Mouse (Mus musculus): Measurements from ENCODE around the gene Cd99l2. TPM values are rescaled to one million over a fixed set of nuclear protein-coding genes. Genes with fewer than 3 reads are reported as not detected.
"Not testable (repeated sequence)": the region's sequence is repeated elsewhere in the genome, so short reads cannot be mapped to it uniquely, and the experiment has no call there.

Gene Cd99l2
- polyA plus RNA-seq, 1 experiment from 2014 or later: 33.4 TPM

DNA sequence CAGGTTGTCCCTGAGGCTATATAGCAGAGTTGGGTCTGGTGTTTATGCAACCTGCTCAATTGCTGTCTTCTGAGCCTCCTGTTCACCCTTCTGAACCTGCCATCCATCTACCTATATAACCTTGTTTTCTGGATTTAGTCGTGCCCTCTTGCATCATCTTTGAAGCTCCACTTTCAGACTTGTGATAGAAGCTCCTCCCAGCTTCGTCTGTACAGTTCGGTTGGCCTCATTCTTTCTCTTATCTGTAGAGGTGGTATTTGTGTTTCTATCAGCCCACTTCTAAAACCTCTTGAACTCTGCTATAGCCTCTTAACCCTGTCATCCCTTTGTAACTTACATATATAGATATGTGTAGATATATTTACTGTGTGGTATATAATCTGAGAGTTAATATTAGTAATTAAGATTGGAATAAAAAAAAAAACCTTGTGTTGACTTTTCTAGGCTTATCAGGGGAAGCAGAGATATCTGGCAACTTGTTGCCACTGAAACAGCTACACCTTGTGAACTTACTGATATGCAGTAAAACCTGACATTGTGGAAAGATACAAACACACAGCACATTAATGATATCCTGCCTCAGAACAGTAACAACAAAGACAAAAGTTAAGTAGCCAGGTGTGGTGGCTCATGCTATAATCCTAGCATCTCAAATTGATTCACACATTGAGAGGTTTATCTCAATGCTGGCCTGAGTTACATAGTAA is 33.1 kb upstream of the Cd99l2 start:
- DNase-seq (ENCODE audit: low spot score) (no peak), ATAC-seq (ENCODE audit: insufficient read depth, low FRiP score, low TSS enrichment) (no peak)
- Histone ChIP-seq H3K4me2 (ENCODE audit: low read depth) (no peak overlapping the region), H3K27me3 (ENCODE audit: control insufficient read depth, insufficient read depth, low read length) (no peaks in the 10 kb centered on the region), H3K27ac (ENCODE audit: low read depth, low read length) (no peak overlapping the region), H3K9me3 (ENCODE audit: control insufficient read depth, low read length) (no peaks in the 10 kb centered on the region), H3K4me1 (ENCODE audit: control insufficient read depth, insufficient read depth, low read length) (no peaks in the 10 kb centered on the region), H3K36me3 (ENCODE audit: control insufficient read depth, insufficient read depth, low read length) (no peaks in the 10 kb centered on the region), H3K9ac (ENCODE audit: low read length) (no peak overlapping the region), H3K4me3 (ENCODE audit: low read depth, low read length) (no peak overlapping the region)
- 76% methylated on average over 3 of the region's 3 CpGs for WGBS

DNA sequence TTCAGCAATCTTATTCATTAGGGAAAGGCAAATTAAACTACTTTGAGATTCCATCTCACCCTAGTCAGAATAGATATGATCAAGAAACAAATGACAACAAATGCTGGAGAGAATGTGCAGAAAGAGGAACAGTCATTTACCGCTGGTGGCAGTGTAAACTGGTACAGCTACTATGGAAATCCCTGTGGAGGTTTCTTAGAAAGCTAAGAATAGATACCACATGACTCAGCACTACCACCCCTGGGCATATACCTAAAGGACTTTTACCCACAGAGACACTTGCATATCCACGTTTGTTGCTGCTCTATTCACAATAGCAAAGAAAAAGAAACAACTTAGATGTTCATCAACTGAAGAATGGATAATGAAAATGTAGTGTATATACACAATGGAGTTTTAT is 31.7 kb upstream of the Cd99l2 start:
- Histone ChIP-seq H3K4me1 (ENCODE audit: control insufficient read depth, insufficient read depth, low read length) (no peaks in the 10 kb centered on the region), H3K4me3 (ENCODE audit: low read depth, low read length) (no peak overlapping the region), H3K9me3 (ENCODE audit: control insufficient read depth, low read length) (no peaks in the 10 kb centered on the region), H3K27ac (ENCODE audit: low read depth, low read length) (no peak overlapping the region), H3K4me2 (ENCODE audit: low read depth) (no peak overlapping the region), H3K36me3 (ENCODE audit: control insufficient read depth, insufficient read depth, low read length) (no peaks in the 10 kb centered on the region), H3K27me3 (ENCODE audit: control insufficient read depth, insufficient read depth, low read length) (no peaks in the 10 kb centered on the region), H3K9ac (ENCODE audit: low read length) (no peak overlapping the region)
- no peak for DNase-seq (ENCODE audit: low spot score)
- 69% methylated on average over 2 of the region's 2 CpGs for WGBS
- no peak for ATAC-seq (ENCODE audit: insufficient read depth, low FRiP score, low TSS enrichment)

DNA sequence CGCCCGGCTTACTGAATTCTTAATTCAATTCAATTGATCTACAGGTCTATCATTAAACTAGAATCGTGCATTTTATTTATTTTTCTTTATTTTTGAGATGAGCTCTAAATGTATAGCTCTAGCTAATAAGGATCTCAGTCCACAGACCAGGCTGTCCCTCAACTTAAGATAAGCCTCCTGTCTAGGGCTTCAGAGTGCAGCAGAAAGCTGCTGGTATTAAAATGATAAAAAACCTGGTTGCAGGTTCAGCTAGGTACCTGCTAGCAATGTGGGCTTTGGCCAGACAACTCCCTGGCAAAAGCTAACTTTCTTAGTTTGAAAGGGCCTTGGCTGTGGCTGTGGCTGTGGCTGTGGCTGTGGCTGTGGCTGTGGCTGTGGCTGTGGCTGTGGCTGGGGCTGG is 30.2 kb upstream of the Cd99l2 start:
- no peak overlapping the region for H3K27ac ChIP-seq (ENCODE audit: low read depth, low read length)
- ATAC-seq (ENCODE audit: insufficient read depth, low FRiP score, low TSS enrichment) (no peak), DNase-seq (ENCODE audit: low spot score) (no peak)
- no peaks in the 10 kb centered on the region for H3K27me3 ChIP-seq (ENCODE audit: control insufficient read depth, insufficient read depth, low read length)
- no peak overlapping the region for H3K4me3 ChIP-seq (ENCODE audit: low read depth, low read length)
- H3K4me2 ChIP-seq (ENCODE audit: low read depth): no peak overlapping the region
- WGBS: 89% methylated on average over 3 of the region's 3 CpGs
- H3K9me3 ChIP-seq (ENCODE audit: control insufficient read depth, low read length): no peaks in the 10 kb centered on the region
- no peaks in the 10 kb centered on the region for H3K36me3 ChIP-seq (ENCODE audit: control insufficient read depth, insufficient read depth, low read length)
- H3K4me1 ChIP-seq (ENCODE audit: control insufficient read depth, insufficient read depth, low read length): no peaks in the 10 kb centered on the region
- H3K9ac ChIP-seq (ENCODE audit: low read length): no peak overlapping the region

GRCm38 (mm10) chrX:71519252-71519651 is 26.6 kb upstream of the Cd99l2 start:
- Histone ChIP-seq H3K4me1 (ENCODE audit: control insufficient read depth, insufficient read depth, low read length) (no peaks in the 10 kb centered on the region), H3K9me3 (ENCODE audit: control insufficient read depth, low read length) (no peaks in the 10 kb centered on the region), H3K9ac (ENCODE audit: low read length) (no peak overlapping the region), H3K27me3 (ENCODE audit: control insufficient read depth, insufficient read depth, low read length) (no peaks in the 10 kb centered on the region), H3K4me2 (ENCODE audit: low read depth) (no peak overlapping the region), H3K27ac (ENCODE audit: low read depth, low read length) (no peak overlapping the region), H3K36me3 (ENCODE audit: control insufficient read depth, insufficient read depth, low read length) (no peaks in the 10 kb centered on the region), H3K4me3 (ENCODE audit: low read depth, low read length) (no peak overlapping the region)
- DNase-seq (ENCODE audit: low spot score) (no peak), ATAC-seq (ENCODE audit: insufficient read depth, low FRiP score, low TSS enrichment) (no peak)
- WGBS: 89% methylated on average over 4 of the region's 4 CpGs

DNA sequence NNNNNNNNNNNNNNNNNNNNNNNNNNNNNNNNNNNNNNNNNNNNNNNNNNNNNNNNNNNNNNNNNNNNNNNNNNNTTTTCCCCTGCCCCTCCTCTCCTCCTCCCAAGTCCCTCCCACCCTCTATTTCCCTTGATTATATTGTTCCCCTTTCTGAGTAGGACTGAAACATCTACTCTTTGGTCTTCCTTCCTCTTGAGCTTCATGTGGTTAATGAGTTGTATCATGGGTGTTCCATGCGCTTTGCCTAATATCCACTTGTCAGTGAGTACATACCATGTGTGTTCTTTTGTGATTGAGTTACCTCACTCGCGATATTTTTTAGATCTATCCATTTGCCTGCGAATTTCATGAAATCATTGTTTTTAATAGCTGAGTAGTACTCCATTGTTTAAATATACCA is 13.9 kb upstream of the Cd99l2 start:
- not testable (repeated sequence) for H3K27me3 ChIP-seq (ENCODE audit: control insufficient read depth, insufficient read depth, low read length); ATAC-seq (ENCODE audit: insufficient read depth, low FRiP score, low TSS enrichment); H3K27ac ChIP-seq (ENCODE audit: low read depth, low read length); H3K4me1 ChIP-seq (ENCODE audit: control insufficient read depth, insufficient read depth, low read length); H3K9me3 ChIP-seq (ENCODE audit: control insufficient read depth, low read length); H3K4me3 ChIP-seq (ENCODE audit: low read depth, low read length); H3K36me3 ChIP-seq (ENCODE audit: control insufficient read depth, insufficient read depth, low read length); H3K9ac ChIP-seq (ENCODE audit: low read length); DNase-seq (ENCODE audit: low spot score); H3K4me2 ChIP-seq (ENCODE audit: low read depth)
- 92% methylated on average over 4 of the region's 4 CpGs for WGBS

- peak overlapping the region; percentile 67 for H3K27ac ChIP-seq (ENCODE audit: low read depth, low read length)
- H3K27me3 ChIP-seq (ENCODE audit: control insufficient read depth, insufficient read depth, low read length): no peaks in the 10 kb centered on the region
- DNase-seq (ENCODE audit: low spot score) (peak; percentile 56), ATAC-seq (ENCODE audit: insufficient read depth, low FRiP score, low TSS enrichment) (peak; percentile 51)
- H3K9ac ChIP-seq (ENCODE audit: low read length): peak overlapping the region; percentile 41
- no peaks in the 10 kb centered on the region for H3K36me3 ChIP-seq (ENCODE audit: control insufficient read depth, insufficient read depth, low read length)
- H3K4me2 ChIP-seq (ENCODE audit: low read depth): peak overlapping the region; percentile 62
- H3K4me3 ChIP-seq (ENCODE audit: low read depth, low read length): peak overlapping the region; percentile 41
- 16% methylated on average over 9 of the region's 9 CpGs for WGBS
- no peaks in the 10 kb centered on the region for H3K9me3 ChIP-seq (ENCODE audit: control insufficient read depth, low read length)
- no peaks in the 10 kb centered on the region for H3K4me1 ChIP-seq (ENCODE audit: control insufficient read depth, insufficient read depth, low read length)
Observed at GRCm38 (mm10) chrX:71493279-71493656, 619 bp upstream of the Cd99l2 start.

DNA sequence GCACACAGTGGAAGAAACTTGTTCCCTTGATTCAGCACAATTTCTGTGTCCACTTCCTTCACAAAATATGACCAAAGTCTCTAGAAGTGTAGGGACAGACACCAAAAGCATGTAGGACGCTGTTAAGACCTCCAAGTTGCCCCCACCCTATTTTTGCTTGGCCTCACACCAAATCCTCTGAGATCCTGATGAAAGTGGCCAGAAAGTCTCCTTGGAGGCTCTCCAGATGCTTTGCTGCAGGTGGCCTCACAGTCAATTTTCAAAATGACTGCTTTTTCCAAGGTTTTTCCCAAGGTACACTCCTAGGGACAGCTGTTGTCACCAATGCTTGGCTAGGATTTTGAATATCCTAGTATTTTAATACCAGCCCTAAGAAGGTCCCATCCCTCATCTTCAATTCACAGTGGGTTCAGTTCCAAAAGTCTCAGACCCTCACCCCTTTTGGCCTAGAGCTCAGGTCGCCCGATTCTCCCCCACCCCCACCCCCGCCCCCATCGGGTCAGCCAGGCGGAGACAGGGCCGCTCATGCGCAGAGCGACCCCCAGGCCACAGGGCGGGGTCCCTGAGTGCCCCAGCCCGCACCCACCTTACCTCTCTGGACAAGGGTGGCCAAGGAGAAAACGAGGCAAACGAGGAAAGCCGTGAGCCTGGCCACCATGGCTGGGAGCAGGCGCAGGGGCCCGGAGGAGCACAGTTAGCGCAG is 567 bp downstream of the Cd99l2 start:
- Histone ChIP-seq H3K9ac (ENCODE audit: low read length) (peak overlapping the region; percentile 64), H3K9me3 (ENCODE audit: control insufficient read depth, low read length) (no peaks in the 10 kb centered on the region), H3K36me3 (ENCODE audit: control insufficient read depth, insufficient read depth, low read length) (no peaks in the 10 kb centered on the region), H3K4me2 (ENCODE audit: low read depth) (peak overlapping the region; percentile 62), H3K4me1 (ENCODE audit: control insufficient read depth, insufficient read depth, low read length) (no peaks in the 10 kb centered on the region), H3K4me3 (ENCODE audit: low read depth, low read length) (peak overlapping the region; percentile 41), H3K27me3 (ENCODE audit: control insufficient read depth, insufficient read depth, low read length) (no peaks in the 10 kb centered on the region), H3K27ac (ENCODE audit: low read depth, low read length) (peak overlapping the region; percentile 67; the same call in 1 of the 2 replicates)
- no peak for DNase-seq (ENCODE audit: low spot score)
- ATAC-seq (ENCODE audit: insufficient read depth, low FRiP score, low TSS enrichment): peak; percentile 78
- 23% methylated on average over 13 of the region's 17 CpGs for WGBS

GRCm38 (mm10) chrX:71489353-71489752 is 3.3 kb downstream of the Cd99l2 start:
- Histone ChIP-seq H3K27ac (ENCODE audit: low read depth, low read length) (no peak overlapping the region), H3K4me2 (ENCODE audit: low read depth) (no peak overlapping the region), H3K36me3 (ENCODE audit: control insufficient read depth, insufficient read depth, low read length) (no peaks in the 10 kb centered on the region), H3K4me3 (ENCODE audit: low read depth, low read length) (no peak overlapping the region), H3K9me3 (ENCODE audit: control insufficient read depth, low read length) (no peaks in the 10 kb centered on the region), H3K27me3 (ENCODE audit: control insufficient read depth, insufficient read depth, low read length) (no peaks in the 10 kb centered on the region), H3K4me1 (ENCODE audit: control insufficient read depth, insufficient read depth, low read length) (no peaks in the 10 kb centered on the region), H3K9ac (ENCODE audit: low read length) (no peak overlapping the region)
- ATAC-seq (ENCODE audit: insufficient read depth, low FRiP score, low TSS enrichment): no peak
- WGBS: 88% methylated on average over 1 of the region's 1 CpGs
- no peak for DNase-seq (ENCODE audit: low spot score)

- ATAC-seq (ENCODE audit: insufficient read depth, low FRiP score, low TSS enrichment): no peak
- Histone ChIP-seq H3K4me2 (ENCODE audit: low read depth) (no peak overlapping the region), H3K9ac (ENCODE audit: low read length) (no peak overlapping the region), H3K4me1 (ENCODE audit: control insufficient read depth, insufficient read depth, low read length) (no peaks in the 10 kb centered on the region), H3K27ac (ENCODE audit: low read depth, low read length) (no peak overlapping the region), H3K27me3 (ENCODE audit: control insufficient read depth, insufficient read depth, low read length) (no peaks in the 10 kb centered on the region), H3K36me3 (ENCODE audit: control insufficient read depth, insufficient read depth, low read length) (no peaks in the 10 kb centered on the region), H3K4me3 (ENCODE audit: low read depth, low read length) (no peak overlapping the region), H3K9me3 (ENCODE audit: control insufficient read depth, low read length) (no peaks in the 10 kb centered on the region)
- DNase-seq (ENCODE audit: low spot score): no peak
- 80% methylated on average over 2 of the region's 2 CpGs for WGBS
Observed at GRCm38 (mm10) chrX:71482244-71482643, 10.4 kb downstream of the Cd99l2 start.

All from neural tube, embryonic 11.5 days (tissue).